Mouse (Mus musculus) ES-Bruce4 (cell line): ENCODE data around the gene Mast4. TPM values are rescaled to one million over a fixed set of nuclear protein-coding genes. Genes with fewer than 3 reads are reported as not detected.

Experiments used
- H3K27ac ChIP-seq: 2 replicates; pipeline ENCODE4 v1.5.1; 2012; ENCODE audit warnings: low read length, inconsistent platforms; ENCODE audit not compliant: insufficient read depth
- H3K27me3 ChIP-seq: 2 replicates; pipeline ENCODE4 v1.6.1; 2012; ENCODE audit warnings: mild to moderate bottlenecking, low read length, inconsistent platforms; ENCODE audit not compliant: control insufficient read depth, poor library complexity, insufficient read depth, severe bottlenecking
- H3K36me3 ChIP-seq: 2 replicates; pipeline ENCODE4 v1.6.1; 2012; ENCODE audit warnings: inconsistent platforms, mild to moderate bottlenecking, low read length, moderate library complexity; ENCODE audit not compliant: control insufficient read depth, poor library complexity, insufficient read depth, severe bottlenecking
- H3K4me1 ChIP-seq: one replicate; pipeline ENCODE4 v1.8.1; 2011; ENCODE audit warnings: low read length; ENCODE audit not compliant: control insufficient read depth, insufficient read depth
- H3K4me3 ChIP-seq: 2 replicates; pipeline ENCODE4 v1.5.1; 2011; ENCODE audit warnings: low read depth, mild to moderate bottlenecking, low read length
- H3K9ac ChIP-seq: 2 replicates; pipeline ENCODE4 v1.6.1; 2012; ENCODE audit warnings: low read depth, mild to moderate bottlenecking, inconsistent platforms; ENCODE audit not compliant: poor library complexity, severe bottlenecking
- H3K9me3 ChIP-seq: replicated peaks from 2 replicates; pipeline ENCODE4 v1.6.1; 2012; ENCODE audit warnings: mild to moderate bottlenecking, low read length, inconsistent platforms; ENCODE audit not compliant: control insufficient read depth, poor library complexity, insufficient read depth, severe bottlenecking
- CTCF ChIP-seq: IDR thresholded peaks from one replicate; pipeline ENCODE4 v1.8.1; 2011; ENCODE audit warnings: low read depth, low read length
- EP300 ChIP-seq: IDR thresholded peaks from 2 replicates; pipeline ENCODE4 v1.6.1; 2011; ENCODE audit warnings: low read depth, low read length; ENCODE audit not compliant: insufficient read depth
- POLR2A ChIP-seq: IDR thresholded peaks from one replicate; pipeline ENCODE4 v1.8.1; 2011; ENCODE audit warnings: low read length; ENCODE audit not compliant: insufficient read depth
- polyA plus RNA-seq: library from polyadenylated mRNA; stranded (reverse); fragments of >200 nt; gene quantifications from 2 replicates; pipeline ENCODE4 v1.2.4, GENCODE M21; 2011; ENCODE audit warnings: low read depth; ENCODE audit not compliant: missing spikeins, insufficient read depth, insufficient read length

Mast4 gene
- polyA plus RNA-seq, 1 experiment: 25.3 TPM

- Histone ChIP-seq H3K9me3 (no peaks in the 10 kb centered on the region), H3K4me1 (peaks cover 3% of the 10 kb centered on the region), H3K27me3 (no peaks in the 10 kb centered on the region), H3K27ac (no peak overlapping the region), H3K36me3 (no peaks in the 10 kb centered on the region), H3K4me3 (no peak overlapping the region), H3K9ac (no peak overlapping the region)
- TF ChIP-seq POLR2A (no peak), CTCF (no peak), EP300 (no peak)
Measured at GRCm38 (mm10) chr13:102700744-102701143, 633.6 kb downstream of the Mast4 start.

GRCm38 (mm10) chr13:102700176-102700575 lies 634.1 kb downstream of the Mast4 start:
- H3K4me1 ChIP-seq: peaks cover 3% of the 10 kb centered on the region
- TF ChIP-seq POLR2A (no peak), EP300 (no peak), CTCF (no peak)

GRCm38 (mm10) chr13:102698751-102699323 lies 635.5 kb downstream of the Mast4 start:
- no peak for TF ChIP-seq CTCF
- no peak for TF ChIP-seq EP300
- no peaks in the 10 kb centered on the region for H3K9me3 ChIP-seq
- no peaks in the 10 kb centered on the region for H3K36me3 ChIP-seq
- H3K27ac ChIP-seq: no peak overlapping the region
- H3K4me3 ChIP-seq: peak overlapping the region; percentile 32; the same call in 1 of the 2 replicates
- no peaks in the 10 kb centered on the region for H3K27me3 ChIP-seq
- H3K9ac ChIP-seq: no peak overlapping the region
- H3K4me1 ChIP-seq: peaks cover 3% of the 10 kb centered on the region

More at GRCm38 (mm10) chr13:102700176-102700575, 634.1 kb downstream of the Mast4 start:
- Histone ChIP-seq H3K9me3 (no peaks in the 10 kb centered on the region), H3K4me3 (no peak overlapping the region), H3K27me3 (no peaks in the 10 kb centered on the region), H3K27ac (no peak overlapping the region), H3K36me3 (no peaks in the 10 kb centered on the region), H3K9ac (no peak overlapping the region)

- Histone ChIP-seq H3K9me3 (no peaks in the 10 kb centered on the region), H3K4me1 (peaks cover 3% of the 10 kb centered on the region), H3K4me3 (peak overlapping the region; percentile 32; the same call in 1 of the 2 replicates), H3K27me3 (no peaks in the 10 kb centered on the region), H3K27ac (no peak overlapping the region), H3K9ac (no peak overlapping the region), H3K36me3 (no peaks in the 10 kb centered on the region)
- no peak for TF ChIP-seq EP300
- TF ChIP-seq CTCF: no peak
Measured at GRCm38 (mm10) chr13:102698335-102698734, 636.0 kb downstream of the Mast4 start.

GRCm38 (mm10) chr13:102695121-102695905 lies 639.0 kb downstream of the Mast4 start:
- Histone ChIP-seq H3K4me3 (no peak overlapping the region), H3K4me1 (peaks cover 5% of the 10 kb centered on the region), H3K27ac (no peak overlapping the region), H3K9me3 (no peaks in the 10 kb centered on the region), H3K36me3 (no peaks in the 10 kb centered on the region), H3K9ac (no peak overlapping the region), H3K27me3 (no peaks in the 10 kb centered on the region)
- TF ChIP-seq POLR2A (no peak), CTCF (no peak), EP300 (no peak)

- H3K36me3 ChIP-seq: no peaks in the 10 kb centered on the region
- no peak overlapping the region for H3K9ac ChIP-seq
- H3K9me3 ChIP-seq: no peaks in the 10 kb centered on the region
- TF ChIP-seq EP300: no peak
- H3K27ac ChIP-seq: no peak overlapping the region
- no peaks in the 10 kb centered on the region for H3K27me3 ChIP-seq
- peaks cover 3% of the 10 kb centered on the region for H3K4me1 ChIP-seq
- H3K4me3 ChIP-seq: no peak overlapping the region
Measured at GRCm38 (mm10) chr13:102694154-102694553, 640.1 kb downstream of the Mast4 start.
